13 mouse cellular contexts compared by ENCODE assay signal in genomic region chr11:114826686-114827085, GRCm38 (mm10). TPM values are rescaled to one million over a fixed set of nuclear protein-coding genes. Genes with fewer than 3 reads are reported as not detected.
DNase-seq lines count a peak whose midpoint lies in the region; ATAC-seq and TF ChIP-seq lines count a peak whose summit lies in the region.
"Had no signal": no experiment of that assay in that cellular context is flagged by ENCODE, and none has a peak within 500 bp of the region (broad histone marks: within the 10 kb centered on the region; RNA-seq: fewer than 3 reads in every experiment).

No protein-coding gene starts in this region.

- H3K4me2 ChIP-seq in forebrain, embryonic 11.5 days (ENCODE audit: low read depth, low read length, severe bottlenecking): no peak overlapping the region
- H3K4me2 ChIP-seq in liver, embryonic 15.5 days: no peak overlapping the region
- no peak overlapping the region for H3K4me2 ChIP-seq in hindbrain, embryonic 14.5 days (replicated peaks)
- H3K4me2 ChIP-seq: limb, embryonic 15.5 days had no signal

- DNase-seq in forebrain, embryonic 10.5 days (ENCODE audit: extremely low spot score, low spot score): no peak
- no peak for DNase-seq in forebrain, embryonic 11.5 days (ENCODE audit: low spot score)
- peak; percentile 90 for DNase-seq in kidney, adult 9 months
- DNase-seq in hindbrain, embryonic 14.5 days (ENCODE audit: low spot score): no peak
- DNase-seq in right cerebral cortex, postnatal 36 days (ENCODE audit: low spot score in 2 of 2): no peak
- DNase-seq in gastrocnemius, postnatal 25 days: no peak
- DNase-seq: layer of hippocampus, adult 9-11 months; thymus, adult 2 months had no signal

- H3K4me3 ChIP-seq in forebrain, embryonic 10.5 days: no peak overlapping the region
- H3K4me3 ChIP-seq in forebrain, embryonic 11.5 days (ENCODE audit: low read depth, low read length): no peak overlapping the region
- H3K4me3 ChIP-seq in bone marrow macrophage, adult 2 months (ENCODE audit: insufficient read depth, low read length): no peak overlapping the region
- H3K4me3 ChIP-seq in liver, embryonic 15.5 days (replicated peaks): no peak overlapping the region
- H3K4me3 ChIP-seq in hindbrain, embryonic 14.5 days (replicated peaks; ENCODE audit: low read length): no peak overlapping the region
- H3K4me3 ChIP-seq: hindbrain, embryonic 10.5 days; limb, embryonic 15.5 days had no signal

- TF ChIP-seq POLR2A in bone marrow macrophage, adult 2 months (IDR thresholded peaks at IDR 0.05; ENCODE audit: borderline replicate concordance, low read depth, low read length): no peak

- H3K27me3 ChIP-seq in forebrain, embryonic 10.5 days (ENCODE audit: poor library complexity, severe bottlenecking): peaks cover 16% of the 10 kb centered on the region
- no peaks in the 10 kb centered on the region for H3K27me3 ChIP-seq in forebrain, embryonic 11.5 days (ENCODE audit: control insufficient read depth, insufficient read depth, low read length)
- no peaks in the 10 kb centered on the region for H3K27me3 ChIP-seq in liver, embryonic 15.5 days
- no peaks in the 10 kb centered on the region for H3K27me3 ChIP-seq in hindbrain, embryonic 14.5 days (ENCODE audit: control insufficient read depth, insufficient read depth, low read length)
- H3K27me3 ChIP-seq: limb, embryonic 15.5 days had no signal

- no peaks in the 10 kb centered on the region for H3K36me3 ChIP-seq in forebrain, embryonic 10.5 days (replicated peaks)
- H3K36me3 ChIP-seq in forebrain, embryonic 11.5 days (ENCODE audit: control insufficient read depth, insufficient read depth, low read length): no peaks in the 10 kb centered on the region
- no peaks in the 10 kb centered on the region for H3K36me3 ChIP-seq in liver, embryonic 15.5 days (replicated peaks)
- no peaks in the 10 kb centered on the region for H3K36me3 ChIP-seq in hindbrain, embryonic 14.5 days (replicated peaks; ENCODE audit: control insufficient read depth, insufficient read depth)
- H3K36me3 ChIP-seq: hindbrain, embryonic 10.5 days; limb, embryonic 15.5 days had no signal

- H3K9ac ChIP-seq in forebrain, embryonic 11.5 days (ENCODE audit: low read length): no peak overlapping the region
- no peak overlapping the region for H3K9ac ChIP-seq in liver, embryonic 15.5 days
- H3K9ac ChIP-seq in hindbrain, embryonic 14.5 days: no peak overlapping the region
- H3K9ac ChIP-seq: limb, embryonic 15.5 days had no signal

- no peak for TF ChIP-seq CTCF in bone marrow macrophage, adult 2 months (IDR thresholded peaks at IDR 0.05; ENCODE audit: low read depth, low read length)

- ATAC-seq in forebrain, embryonic 11.5 days (replicated peaks; ENCODE audit: low FRiP score): no peak
- ATAC-seq in liver, embryonic 15.5 days (ENCODE audit: insufficient read depth): peak; percentile 53
- no peak for ATAC-seq in hindbrain, embryonic 14.5 days (ENCODE audit: low FRiP score)

- H3K9me3 ChIP-seq in forebrain, embryonic 10.5 days: no peaks in the 10 kb centered on the region
- H3K9me3 ChIP-seq in forebrain, embryonic 11.5 days (ENCODE audit: control insufficient read depth, low read length): no peaks in the 10 kb centered on the region
- H3K9me3 ChIP-seq in liver, embryonic 15.5 days (replicated peaks): no peaks in the 10 kb centered on the region
- no peaks in the 10 kb centered on the region for H3K9me3 ChIP-seq in hindbrain, embryonic 14.5 days (ENCODE audit: control insufficient read depth, low read length)
- H3K9me3 ChIP-seq: hindbrain, embryonic 10.5 days; limb, embryonic 15.5 days had no signal

- peaks cover 56% of the 10 kb centered on the region for H3K4me1 ChIP-seq in forebrain, embryonic 10.5 days
- H3K4me1 ChIP-seq in forebrain, embryonic 11.5 days (replicated peaks; ENCODE audit: control insufficient read depth, insufficient read depth, low read length): peaks cover 22% of the 10 kb centered on the region
- peaks cover 12% of the 10 kb centered on the region for H3K4me1 ChIP-seq in bone marrow macrophage, adult 2 months (ENCODE audit: control insufficient read depth, insufficient read depth, low read length)
- H3K4me1 ChIP-seq in liver, embryonic 15.5 days (replicated peaks): peaks cover 46% of the 10 kb centered on the region
- H3K4me1 ChIP-seq in hindbrain, embryonic 14.5 days (replicated peaks; ENCODE audit: control insufficient read depth, insufficient read depth, low read length): peaks cover 25% of the 10 kb centered on the region

- WGBS in forebrain, embryonic 10.5 days: 73% methylated on average over 5 of the region's 5 CpGs
- 68% methylated on average over 5 of the region's 5 CpGs for WGBS in forebrain, embryonic 11.5 days
- 9% methylated on average over 5 of the region's 5 CpGs for WGBS in liver, embryonic 15.5 days (ENCODE audit: insufficient replicate concordance)
- WGBS in hindbrain, embryonic 14.5 days: 62% methylated on average over 5 of the region's 5 CpGs

- H3K27ac ChIP-seq in forebrain, embryonic 10.5 days: peak overlapping the region; percentile 48; the same call in 1 of the 2 replicates
- no peak overlapping the region for H3K27ac ChIP-seq in forebrain, embryonic 11.5 days (ENCODE audit: low read depth, low read length)
- peak overlapping the region; percentile 9; the same call in 1 of the 2 replicates for H3K27ac ChIP-seq in bone marrow macrophage, adult 2 months (ENCODE audit: insufficient read depth, low read depth, low read length)
- H3K27ac ChIP-seq in liver, embryonic 15.5 days (replicated peaks): peak overlapping the region; percentile 19; the same call in 1 of the 2 replicates
- no peak overlapping the region for H3K27ac ChIP-seq in hindbrain, embryonic 14.5 days
- H3K27ac ChIP-seq: hindbrain, embryonic 10.5 days; limb, embryonic 15.5 days had no signal

RNA-seq across cellular contexts. Expression of gene Gprc5c, which starts 24.3 kb away (rescaled TPM):
- polyA plus RNA-seq in forebrain, embryonic 10.5 days (2016; fragmentation: Nextera tagmentation; extraction: Ambion mirVana): 31.7 and 32.3 TPM in 2 replicates
- polyA plus RNA-seq in forebrain, embryonic 11.5 days (2014; fragmentation: Nextera tagmentation; extraction: Ambion mirVana): 14.1 and 14.4 TPM in 2 replicates
- polyA plus RNA-seq in bone marrow macrophage, adult 2 months (2012; ENCODE audit: insufficient read depth, insufficient read length, missing spikeins): 35.4 and 38.0 TPM in 2 replicates
- polyA plus RNA-seq in liver, embryonic 15.5 days (2015; fragmentation: Nextera tagmentation; extraction: Ambion mirVana): 15.9 and 19.0 TPM in 2 replicates
- polyA plus RNA-seq in hindbrain, embryonic 14.5 days (2014; fragmentation: Nextera tagmentation; extraction: Ambion mirVana): 8.5 and 9.9 TPM in 2 replicates
- 10 to 100 TPM; 31.2 to 47.0 TPM for total RNA-seq in gastrocnemius, postnatal 25 days (2021)

RNA-seq across cellular contexts. Expression of gene Gpr142, which starts 28.0 kb away (rescaled TPM):
- 0.21 TPM in 1 of 2 replicates, not detected in the other for polyA plus RNA-seq in forebrain, embryonic 10.5 days (2016; fragmentation: Nextera tagmentation; extraction: Ambion mirVana)
- not detected in 2 replicates for polyA plus RNA-seq in forebrain, embryonic 11.5 days (2014; fragmentation: Nextera tagmentation; extraction: Ambion mirVana)
- polyA plus RNA-seq in bone marrow macrophage, adult 2 months (2012; ENCODE audit: insufficient read depth, insufficient read length, missing spikeins): not detected in 2 replicates
- not detected in 2 replicates for polyA plus RNA-seq in liver, embryonic 15.5 days (2015; fragmentation: Nextera tagmentation; extraction: Ambion mirVana)
- polyA plus RNA-seq in hindbrain, embryonic 14.5 days (2014; fragmentation: Nextera tagmentation; extraction: Ambion mirVana): not detected in 2 replicates
- not detected for total RNA-seq in gastrocnemius, postnatal 25 days (2021)
- polyA plus RNA-seq: cortical plate, adult 2 months; limb, embryonic 15.5 days; thymus, adult 2 months had no signal

RNA-seq across cellular contexts. Expression of gene Btbd17, which starts 30.9 kb away (rescaled TPM):
- polyA plus RNA-seq in forebrain, embryonic 10.5 days (2016; fragmentation: Nextera tagmentation; extraction: Ambion mirVana): 20.7 and 20.8 TPM in 2 replicates
- polyA plus RNA-seq in forebrain, embryonic 11.5 days (2014; fragmentation: Nextera tagmentation; extraction: Ambion mirVana): 42.2 and 47.3 TPM in 2 replicates
- not detected in 2 replicates for polyA plus RNA-seq in bone marrow macrophage, adult 2 months (2012; ENCODE audit: insufficient read depth, insufficient read length, missing spikeins)
- 0.25 TPM in 1 of 2 replicates, not detected in the other for polyA plus RNA-seq in liver, embryonic 15.5 days (2015; fragmentation: Nextera tagmentation; extraction: Ambion mirVana)
- polyA plus RNA-seq in hindbrain, embryonic 14.5 days (2014; fragmentation: Nextera tagmentation; extraction: Ambion mirVana): 20.0 and 22.1 TPM in 2 replicates
- total RNA-seq in gastrocnemius, postnatal 25 days (2021): not detected

Comparison
In these comparisons a context has a peak if more than half of its experiments do, and no peak if none do; other contexts are left out.
1. H3K27ac ChIP-seq: peak in forebrain, embryonic 10.5 days (single experiment), bone marrow macrophage, adult 2 months (single experiment) and liver, embryonic 15.5 days (single experiment); none in forebrain, embryonic 11.5 days (single experiment) and hindbrain, embryonic 14.5 days (single experiment).
2. RNA of gene Btbd17, which starts 30.9 kb away (polyA plus RNA-seq): 42.2 to 47.3 TPM in forebrain, embryonic 11.5 days, 20.7 to 20.8 TPM in forebrain, embryonic 10.5 days and 20.0 to 22.1 TPM in hindbrain, embryonic 14.5 days; 0.25 TPM in liver, embryonic 15.5 days and not detected in bone marrow macrophage, adult 2 months; every median in the first group is over 10 times any median in the second.